Mouse (Mus musculus) forebrain, embryonic 14.5 days (tissue): ENCODE results near the gene Nit1. TPM values are rescaled to one million over a fixed set of nuclear protein-coding genes. Genes with fewer than 3 reads are reported as not detected.

Experiments
- ATAC-seq: fragments of 200-750 bp; cut with Nextera tagmentation; 2 replicates; pipeline ENCODE4 v1.8.0; 2017; ENCODE audit warnings: mild to moderate bottlenecking, moderate library complexity
- DNase-seq: peaks from one replicate; pipeline ENCODE4 v3.0.0-alpha.2; 2015; ENCODE audit warnings: low spot score
- H3K27ac ChIP-seq: fragments of 300-500 bp; sonication (generic); 2 replicates; pipeline ENCODE4 v1.5.1; 2014; ENCODE audit warnings: low read depth, mild to moderate bottlenecking, control low read depth, low read length, moderate library complexity
- H3K27me3 ChIP-seq: fragments of 300-500 bp; sonication (generic); replicated peaks from 2 replicates; pipeline ENCODE4 v1.6.1; 2014; ENCODE audit warnings: low read length, control low read depth, mixed read lengths; ENCODE audit not compliant: control insufficient read depth, insufficient read depth
- H3K36me3 ChIP-seq: fragments of 300-500 bp; sonication (generic); 2 replicates; pipeline ENCODE4 v1.6.1; 2014; ENCODE audit warnings: low read length, control low read depth; ENCODE audit not compliant: control insufficient read depth, insufficient read depth
- H3K4me1 ChIP-seq: fragments of 300-500 bp; sonication (generic); 2 replicates; pipeline ENCODE4 v1.6.1; 2014; ENCODE audit warnings: antibody characterized with exemption, low read length, control low read depth; ENCODE audit not compliant: control insufficient read depth, insufficient read depth
- H3K4me2 ChIP-seq: fragments of 300-500 bp; sonication (generic); 2 replicates; pipeline ENCODE4 v1.6.1; 2014; ENCODE audit warnings: mild to moderate bottlenecking, control low read depth, low read length
- H3K4me3 ChIP-seq: fragments of 300-500 bp; sonication (generic); 2 replicates; pipeline ENCODE4 v1.5.1; 2014; ENCODE audit warnings: low read depth, low read length, control low read depth
- H3K9ac ChIP-seq: fragments of 300-500 bp; sonication (generic); 2 replicates; pipeline ENCODE4 v1.6.1; 2014; ENCODE audit warnings: mild to moderate bottlenecking, low read length, control low read depth, moderate library complexity
- H3K9me3 ChIP-seq: fragments of 300-500 bp; sonication (generic); replicated peaks from 2 replicates; pipeline ENCODE4 v1.6.1; 2016; ENCODE audit warnings: low read length, control low read depth, mixed read lengths; ENCODE audit not compliant: control insufficient read depth
- WGBS: fragments of 180-500 bp; shearing (Covaris S2); extraction: QIAGEN DNeasy Blood & Tissue Kit; methylation state at CpG from one replicate; pipeline ENCODE4 v1.1.7; 2014; 5-methylcytosine and 5-hydroxymethylcytosine counted together
- polyA plus RNA-seq: library from polyadenylated mRNA; unstranded; fragments of >200 nt; fragmentation: Nextera tagmentation; extraction: Ambion mirVana; gene quantifications from 2 replicates; pipeline ENCODE4 v1.2.1, GENCODE M21; 2014

Gene Nit1
- polyA plus RNA-seq = 45.9 and 46.0 TPM in 2 replicates

DNA sequence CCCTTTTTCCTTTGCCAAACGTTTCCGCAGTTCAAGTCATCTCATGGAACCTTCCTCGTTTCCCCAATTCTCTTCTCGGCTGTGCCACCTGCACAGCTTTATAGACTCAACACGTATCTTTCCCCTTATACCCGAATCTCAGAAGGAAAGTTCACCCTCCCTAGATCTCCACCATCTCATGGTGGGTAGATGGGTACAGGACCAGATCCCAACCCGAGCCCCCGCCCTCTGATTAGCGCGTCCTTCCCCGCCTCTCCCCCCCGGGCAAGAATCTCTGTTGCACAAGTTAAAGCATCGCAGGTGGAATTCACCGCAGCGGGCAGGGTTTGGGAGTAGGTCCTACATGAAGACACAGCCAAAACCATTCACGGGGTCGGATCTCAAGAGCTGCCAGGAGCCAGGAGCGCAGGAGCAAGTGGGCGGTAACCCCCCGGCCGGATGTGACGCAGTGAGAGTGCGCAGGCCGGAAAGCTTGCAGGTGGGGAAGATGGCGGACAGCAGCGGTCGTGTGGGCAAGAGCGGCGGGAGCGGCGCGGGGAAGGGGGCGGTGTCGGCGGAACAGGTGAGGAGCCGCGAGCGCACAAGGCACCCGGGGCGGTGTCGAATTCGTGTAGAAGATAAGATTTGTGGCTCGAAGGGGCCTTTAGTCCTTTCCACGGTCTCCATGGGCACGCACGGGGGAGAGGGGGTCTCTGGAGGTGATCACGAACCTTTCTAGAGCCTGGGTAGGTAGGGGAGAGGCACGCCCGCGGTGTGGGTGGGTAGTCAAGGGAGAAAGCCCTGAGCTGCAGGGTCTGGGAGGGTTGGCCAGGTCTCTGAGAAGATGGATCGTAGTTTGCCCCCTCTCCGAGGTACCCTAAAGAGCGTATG lies at the start of gene Nit1, which contains the start of gene Pfdn2:
Nit1 (minus strand) TSS at position 422 of the 870 bp plus-strand sequence.
Pfdn2 (plus strand) TSS at position 446 of the 870 bp plus-strand sequence.
- DNase-seq (peak; percentile 95), ATAC-seq (peak; percentile 96)
- Histone ChIP-seq H3K9me3 (peaks cover 3% of the 10 kb centered on the region; the same call in 1 of the 2 replicates), H3K36me3 (peaks cover 30% of the 10 kb centered on the region), H3K9ac (peak within 1 kb of the TSS; percentile 84), H3K4me1 (peaks cover 14% of the 10 kb centered on the region), H3K4me2 (peak within 1 kb of the TSS; percentile 83), H3K27me3 (no peaks in the 10 kb centered on the region), H3K4me3 (peak within 1 kb of the TSS; percentile 95), H3K27ac (peak within 1 kb of the TSS; percentile 52)
- WGBS = 1% methylated on average over 53 of the region's 53 CpGs

GRCm38 (mm10) chr1:171390101-171390500 lies 44.7 kb upstream of the Nit1 start:
- H3K27ac ChIP-seq = no peak overlapping the region
- no peaks in the 10 kb centered on the region for H3K36me3 ChIP-seq
- no peak overlapping the region for H3K4me3 ChIP-seq
- H3K9me3 ChIP-seq = no peaks in the 10 kb centered on the region
- no peaks in the 10 kb centered on the region for H3K4me1 ChIP-seq
- no peaks in the 10 kb centered on the region for H3K27me3 ChIP-seq
- H3K4me2 ChIP-seq = no peak overlapping the region
- DNase-seq = no peak
- 74% methylated on average over 4 of the region's 4 CpGs for WGBS
- no peak for ATAC-seq
- no peak overlapping the region for H3K9ac ChIP-seq

DNA sequence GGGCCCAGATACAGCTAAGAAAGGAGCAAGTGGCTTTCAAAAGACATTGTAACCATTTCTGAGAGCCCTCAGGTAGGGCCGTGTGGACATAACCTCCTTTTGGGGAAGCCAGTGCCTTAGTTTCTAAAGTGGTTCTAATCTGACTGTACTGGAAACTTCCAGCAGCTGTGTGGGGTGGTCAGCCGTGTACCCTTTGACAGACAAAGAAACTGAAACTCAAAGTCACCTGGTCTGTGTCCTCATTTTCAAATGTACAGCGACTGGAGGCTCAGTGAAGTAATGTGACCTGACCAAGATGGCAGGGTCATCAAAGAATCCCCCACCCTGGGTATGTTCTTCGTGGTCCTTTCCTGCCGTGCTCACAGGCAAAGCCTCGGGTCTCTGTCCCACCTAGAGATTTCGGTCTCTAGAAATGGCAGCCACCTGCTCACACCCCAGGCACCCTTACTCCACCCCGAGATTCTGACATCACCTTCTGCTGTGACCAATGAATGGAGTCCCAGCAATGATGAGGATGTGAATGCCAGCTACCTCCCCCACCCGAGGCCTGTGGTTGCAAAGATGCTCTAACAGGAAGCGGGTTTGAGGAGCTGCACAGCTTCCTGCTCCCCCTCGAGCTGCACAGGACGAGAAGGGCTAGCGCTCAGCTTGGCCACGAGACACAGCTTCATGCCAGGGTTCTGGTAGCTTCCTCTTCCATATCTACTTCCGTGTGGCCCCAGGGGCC lies 43.1 kb upstream of the Nit1 start, which contains the start of gene Arhgap30:
Arhgap30 (plus strand) TSS at position 579 of the 727 bp plus-strand sequence.
- Histone ChIP-seq H3K9me3 (no peaks in the 10 kb centered on the region), H3K36me3 (no peaks in the 10 kb centered on the region), H3K27ac (no peak within 1 kb of the TSS), H3K9ac (no peak within 1 kb of the TSS), H3K4me2 (no peak within 1 kb of the TSS), H3K4me1 (no peaks in the 10 kb centered on the region), H3K27me3 (no peaks in the 10 kb centered on the region), H3K4me3 (no peak within 1 kb of the TSS)
- 82% methylated on average over 15 of the region's 15 CpGs for WGBS
- no peak for DNase-seq
- no peak for ATAC-seq

DNA sequence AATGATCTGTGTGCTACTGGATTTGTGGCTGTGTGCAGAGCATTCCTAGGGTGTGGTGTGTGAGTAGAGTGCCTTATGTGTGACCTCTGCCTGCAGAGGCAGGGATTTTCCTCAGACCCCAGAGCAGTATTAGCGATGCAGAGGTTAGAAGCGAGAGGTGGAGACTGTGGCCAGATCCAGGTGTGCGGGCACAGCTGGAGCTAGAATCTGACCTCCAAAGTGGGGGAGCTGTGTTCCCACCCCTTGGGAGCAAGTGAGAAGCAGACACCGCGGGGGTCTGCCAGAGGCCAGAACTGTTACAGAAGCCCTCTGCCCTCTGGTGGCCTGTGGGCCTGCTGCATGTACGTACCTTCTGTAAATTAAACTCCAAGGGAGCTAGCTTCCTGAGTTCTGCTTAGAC lies 41.7 kb upstream of the Nit1 start:
- 27% methylated on average over 6 of the region's 6 CpGs for WGBS
- no peak overlapping the region for H3K4me2 ChIP-seq
- no peak overlapping the region for H3K9ac ChIP-seq
- DNase-seq (peak; percentile 32), ATAC-seq (no peak)
- no peak overlapping the region for H3K27ac ChIP-seq
- no peaks in the 10 kb centered on the region for H3K36me3 ChIP-seq
- H3K4me1 ChIP-seq = no peaks in the 10 kb centered on the region
- no peak overlapping the region for H3K4me3 ChIP-seq
- no peaks in the 10 kb centered on the region for H3K9me3 ChIP-seq
- H3K27me3 ChIP-seq = no peaks in the 10 kb centered on the region

- peaks cover 5% of the 10 kb centered on the region for H3K27me3 ChIP-seq
These were observed 39.7 kb upstream of the Nit1 start for GRCm38 (mm10) chr1:171385171-171385570.

DNA sequence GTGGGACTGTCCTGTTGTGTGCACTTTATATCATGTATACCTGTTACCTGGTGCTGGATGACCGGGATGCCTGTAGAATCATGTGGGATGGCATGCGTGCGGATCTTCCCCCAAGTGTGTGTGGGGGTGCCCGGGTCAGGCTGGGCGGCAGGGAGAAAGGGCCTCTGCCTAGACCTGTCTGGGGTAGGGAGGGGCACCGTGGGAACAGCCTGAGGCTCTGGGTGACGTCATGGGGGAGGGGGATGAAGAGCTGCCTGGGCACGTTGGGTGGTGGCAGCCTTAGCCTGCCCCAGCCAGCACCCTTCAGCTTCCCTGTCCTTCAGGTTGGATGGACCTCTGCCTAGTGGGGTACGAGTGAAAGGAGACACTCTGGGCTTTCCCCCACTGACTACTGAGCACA lies 38.9 kb upstream of the Nit1 start:
- Histone ChIP-seq H3K27me3 (peaks cover 5% of the 10 kb centered on the region), H3K9me3 (no peaks in the 10 kb centered on the region), H3K36me3 (no peaks in the 10 kb centered on the region), H3K4me1 (no peaks in the 10 kb centered on the region; the same call in 1 of the 2 replicates), H3K4me2 (no peak overlapping the region), H3K4me3 (no peak overlapping the region), H3K9ac (no peak overlapping the region), H3K27ac (no peak overlapping the region)
- no peak for ATAC-seq
- no peak for DNase-seq
- 66% methylated on average over 9 of the region's 9 CpGs for WGBS

More at GRCm38 (mm10) chr1:171385171-171385570, 39.7 kb upstream of the Nit1 start:
- H3K4me3 ChIP-seq = no peak overlapping the region
- no peak overlapping the region for H3K27ac ChIP-seq
- no peak for DNase-seq
- 66% methylated on average over 9 of the region's 9 CpGs for WGBS
- no peak overlapping the region for H3K4me2 ChIP-seq
- H3K9me3 ChIP-seq = no peaks in the 10 kb centered on the region
- no peak for ATAC-seq
- H3K4me1 ChIP-seq = no peaks in the 10 kb centered on the region; the same call in 1 of the 2 replicates
- no peaks in the 10 kb centered on the region for H3K36me3 ChIP-seq
- H3K9ac ChIP-seq = no peak overlapping the region

- no peak for ATAC-seq
- WGBS = 89% methylated on average over 11 of the region's 11 CpGs
These were observed 36.7 kb upstream of the Nit1 start for GRCm38 (mm10) chr1:171382096-171382620.

GRCm38 (mm10) chr1:171379935-171380599 lies 34.6 kb upstream of the Nit1 start:
- H3K9me3 ChIP-seq = no peaks in the 10 kb centered on the region
- no peak overlapping the region for H3K27ac ChIP-seq
- 3% methylated on average over 31 of the region's 31 CpGs for WGBS
- peak overlapping the region; percentile 47 for H3K4me2 ChIP-seq
- no peaks in the 10 kb centered on the region; the same call in 1 of the 2 replicates for H3K4me1 ChIP-seq
- peak overlapping the region; percentile 46 for H3K9ac ChIP-seq
- H3K4me3 ChIP-seq = peak overlapping the region; percentile 17
- ATAC-seq (peak; percentile 82), DNase-seq (peak; percentile 88)
- H3K27me3 ChIP-seq = peaks cover 5% of the 10 kb centered on the region
- no peaks in the 10 kb centered on the region for H3K36me3 ChIP-seq

More at GRCm38 (mm10) chr1:171382096-171382620, 36.7 kb upstream of the Nit1 start:
- Histone ChIP-seq H3K4me3 (no peak overlapping the region), H3K36me3 (no peaks in the 10 kb centered on the region), H3K4me1 (no peaks in the 10 kb centered on the region; the same call in 1 of the 2 replicates), H3K9ac (no peak overlapping the region), H3K27ac (no peak overlapping the region), H3K9me3 (no peaks in the 10 kb centered on the region), H3K4me2 (no peak overlapping the region), H3K27me3 (peaks cover 5% of the 10 kb centered on the region)
- DNase-seq = no peak
